Mouse (Mus musculus) activated CD4-positive, CD25-positive, alpha-beta regulatory T cell, adult 4 months (primary cell): ENCODE data around the gene Rbl2. TPM values are rescaled to one million over a fixed set of nuclear protein-coding genes. Genes with fewer than 3 reads are reported as not detected.
A peak's percentile ranks its signal among the peaks of the same experiment; 100 is the strongest.

Experiments used
- ATAC-seq: one replicate; pipeline ENCODE4 v1.8.0; 2017
- polyA plus RNA-seq, 2 experiments: library from polyadenylated mRNA; unstranded; fragments of 100-300 nt; shearing (Covaris generic); gene quantifications; one replicate each; pipeline ENCODE4 v1.2.1; 2017

The Rbl2 gene
- polyA plus RNA-seq, 2 experiments from 2014 or later, result 103 to 143 TPM

DNA sequence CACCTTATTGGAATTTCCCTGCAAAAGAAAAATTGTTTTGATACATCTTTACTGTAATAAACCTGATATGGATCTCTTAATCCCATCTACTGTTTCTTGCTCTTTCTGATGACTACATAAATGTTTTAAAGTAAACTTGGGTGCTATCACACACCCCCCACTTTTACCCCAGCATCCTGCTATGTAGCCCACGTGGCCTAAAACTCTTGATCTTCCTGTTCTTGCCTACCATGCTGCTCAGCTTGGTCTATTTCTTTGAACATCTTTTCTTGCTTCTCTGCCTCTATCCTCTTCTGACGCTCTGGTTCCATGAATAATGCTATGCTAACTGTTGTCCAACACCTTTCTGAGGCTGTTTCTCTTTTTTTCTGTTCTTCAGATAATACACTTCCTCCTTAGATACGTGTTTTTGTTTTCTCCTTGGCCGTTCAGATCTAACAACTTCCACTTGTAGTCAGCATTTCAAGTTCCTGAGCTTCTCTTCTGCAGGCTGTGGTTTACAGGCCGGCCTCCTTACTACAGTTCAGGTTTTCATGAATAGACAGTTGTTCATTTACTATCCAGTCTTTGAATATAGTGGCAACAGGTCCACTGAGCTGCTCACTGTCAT is 42.1 kb downstream of the Rbl2 start:
- peak; percentile 73 for ATAC-seq

DNA sequence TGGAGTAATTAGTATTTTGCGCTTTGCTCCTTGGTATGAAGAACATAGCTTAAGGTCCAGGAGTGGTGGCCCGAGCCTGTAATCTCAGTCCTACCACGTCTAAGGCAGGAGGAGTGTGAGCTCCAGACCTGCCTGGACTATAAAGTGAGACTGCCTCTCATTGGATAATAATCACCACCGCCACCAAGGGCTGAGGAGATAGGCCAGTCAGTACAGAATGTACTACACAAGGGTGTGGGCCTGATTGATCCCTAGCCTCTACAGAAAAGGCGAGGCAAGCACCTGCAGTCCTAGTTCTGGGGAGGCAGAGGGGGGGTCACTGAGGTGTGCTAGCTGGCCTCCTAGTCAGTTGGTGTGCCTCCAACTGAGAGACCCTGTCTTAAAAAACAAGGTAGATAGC is 44.6 kb downstream of the Rbl2 start:
- ATAC-seq, result no peak

DNA sequence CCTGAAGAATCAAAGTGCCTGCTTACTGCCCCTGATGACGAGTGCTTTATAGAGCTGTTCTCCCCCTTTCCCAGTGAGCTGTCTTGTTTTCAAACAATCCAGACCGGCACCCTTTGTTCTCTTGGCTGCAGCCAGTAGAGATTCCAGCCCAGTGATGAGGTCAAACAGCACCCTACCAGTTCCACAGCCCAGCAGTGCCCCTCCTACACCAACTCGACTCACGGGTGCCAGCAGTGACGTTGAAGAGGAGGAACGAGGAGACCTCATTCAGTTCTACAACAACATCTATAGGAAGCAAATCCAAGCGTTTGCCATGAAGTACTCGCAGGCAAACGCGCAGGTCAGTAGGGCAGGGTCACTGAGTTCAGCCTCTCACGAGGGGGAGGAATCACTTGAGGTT is 45.1 kb downstream of the Rbl2 start:
- no peak for ATAC-seq

DNA sequence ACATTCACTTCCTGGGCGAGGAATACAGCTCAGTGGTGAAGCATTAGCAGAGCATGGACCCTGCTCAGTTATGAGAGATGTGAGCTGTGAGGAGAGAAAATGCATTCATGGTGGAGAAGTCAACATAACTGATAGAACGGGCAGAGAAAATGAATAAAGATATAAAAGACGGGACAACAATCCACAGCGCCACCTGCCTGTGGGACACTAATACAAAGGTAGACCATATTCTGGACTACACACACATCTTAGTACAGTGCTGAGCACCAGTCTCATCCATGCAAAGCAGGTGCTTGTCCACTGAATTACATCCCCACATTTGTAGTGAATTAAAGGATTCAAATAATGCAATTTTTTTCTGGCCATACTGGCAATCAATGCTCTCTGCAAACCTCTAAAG is 47.7 kb downstream of the Rbl2 start:
- ATAC-seq, result no peak

DNA sequence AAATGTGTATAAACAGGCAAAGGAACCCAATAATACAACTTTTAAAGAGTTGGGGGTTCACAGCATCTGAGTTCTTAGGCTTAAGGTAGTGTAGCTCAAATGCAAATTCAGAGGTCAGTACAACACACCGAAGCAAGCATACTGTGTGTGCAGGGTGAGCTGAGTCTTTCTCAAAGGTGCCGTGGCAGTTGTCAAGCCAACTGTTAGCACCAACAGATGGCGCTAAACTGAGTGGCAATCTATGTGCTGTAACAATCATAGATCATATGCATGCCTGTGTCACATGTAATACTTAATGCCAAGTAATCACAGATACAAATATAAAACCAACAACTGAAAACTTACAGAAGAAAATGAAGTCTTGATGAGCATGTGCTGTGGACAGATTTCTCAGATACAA is 48.3 kb downstream of the Rbl2 start:
- ATAC-seq, result no peak

DNA sequence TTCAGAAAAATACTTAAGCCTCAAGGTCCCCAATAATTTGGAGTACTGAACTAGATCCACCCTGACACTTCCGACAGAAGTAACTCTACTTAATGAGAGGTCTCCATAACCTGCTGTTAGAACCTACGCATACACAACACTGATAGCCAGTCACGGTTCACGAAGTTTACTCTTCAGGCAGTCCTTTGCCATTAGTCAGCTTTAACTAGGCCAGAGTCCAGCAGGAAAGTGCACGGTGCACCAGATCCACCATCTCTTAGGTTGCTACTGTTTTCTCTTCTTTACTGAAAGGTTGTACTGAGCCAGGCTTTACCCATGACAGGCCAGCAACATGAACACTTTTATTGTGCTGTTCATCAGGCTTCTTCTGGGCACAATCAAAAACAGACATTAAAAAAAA is 54.5 kb downstream of the Rbl2 start:
- no peak for ATAC-seq

DNA sequence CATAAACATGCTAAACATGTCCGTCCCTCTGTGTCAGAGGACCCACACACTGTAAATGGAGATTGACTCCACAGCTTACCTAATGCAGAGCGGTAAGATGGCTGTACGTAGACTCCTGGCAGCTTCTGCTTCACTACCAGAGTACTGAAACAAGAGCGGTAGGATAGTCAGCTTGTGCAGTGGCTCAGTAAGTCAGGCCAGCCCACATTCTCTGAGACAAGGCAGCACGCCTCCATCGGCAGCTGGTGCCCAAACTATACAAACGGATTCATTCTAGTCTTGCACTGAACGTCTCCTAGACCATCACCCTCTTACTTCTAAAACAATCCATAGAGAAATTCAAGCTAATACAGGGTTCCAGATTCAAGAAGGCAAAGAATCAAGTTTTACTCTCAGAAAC is 56.9 kb downstream of the Rbl2 start:
- no peak for ATAC-seq

DNA sequence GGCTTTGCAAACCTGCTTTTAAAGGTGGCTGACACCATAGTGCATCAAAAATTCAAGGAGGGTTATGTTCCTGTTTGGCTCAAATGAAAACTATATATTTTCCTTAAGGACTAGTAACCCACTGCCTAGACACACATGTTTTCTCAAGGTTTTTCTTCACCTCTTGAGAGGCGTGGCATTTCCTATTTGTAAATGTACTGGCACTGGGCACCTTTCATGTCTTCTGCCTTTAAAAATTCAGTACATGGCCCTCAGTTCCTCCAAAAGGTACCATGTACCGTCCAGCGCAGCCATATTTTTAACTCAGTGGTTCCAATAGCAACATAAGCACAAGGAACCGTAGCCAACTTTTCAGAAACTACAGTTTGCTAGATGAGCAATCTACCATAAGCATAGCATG is 62.9 kb downstream of the Rbl2 start:
- no peak for ATAC-seq

DNA sequence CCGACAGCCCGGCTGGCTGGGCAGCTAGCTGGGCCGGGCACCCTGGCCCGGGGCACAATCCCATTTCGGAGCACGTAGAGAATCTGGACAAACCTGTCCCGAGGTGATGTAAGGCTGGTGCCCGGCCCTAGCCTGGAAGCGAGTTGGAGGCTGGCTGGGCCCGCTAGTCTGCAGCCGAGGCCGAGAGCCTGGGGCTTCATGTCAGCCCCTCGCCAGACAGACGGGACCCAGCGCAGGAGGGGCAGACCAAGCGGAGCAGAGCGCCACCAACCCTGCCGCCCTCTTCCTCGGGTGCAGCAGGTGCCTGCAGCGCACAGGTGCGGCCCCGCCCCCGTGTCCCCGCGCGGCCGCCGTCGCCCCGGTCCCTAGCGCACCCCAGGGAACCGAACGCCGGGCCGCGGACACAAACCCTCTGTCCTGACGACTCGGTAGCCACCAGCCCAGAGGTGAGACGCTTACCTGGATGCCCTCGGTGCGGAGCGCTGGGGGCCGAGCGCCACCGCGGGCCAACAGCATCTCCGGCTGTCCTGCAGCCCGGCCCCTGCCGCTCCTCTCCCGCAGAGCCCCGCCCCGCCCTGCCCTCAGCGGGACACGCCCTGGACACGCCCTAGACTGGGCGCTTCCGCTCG is 63.7 kb downstream of the Rbl2 start:
- ATAC-seq, result peak; percentile 47

DNA sequence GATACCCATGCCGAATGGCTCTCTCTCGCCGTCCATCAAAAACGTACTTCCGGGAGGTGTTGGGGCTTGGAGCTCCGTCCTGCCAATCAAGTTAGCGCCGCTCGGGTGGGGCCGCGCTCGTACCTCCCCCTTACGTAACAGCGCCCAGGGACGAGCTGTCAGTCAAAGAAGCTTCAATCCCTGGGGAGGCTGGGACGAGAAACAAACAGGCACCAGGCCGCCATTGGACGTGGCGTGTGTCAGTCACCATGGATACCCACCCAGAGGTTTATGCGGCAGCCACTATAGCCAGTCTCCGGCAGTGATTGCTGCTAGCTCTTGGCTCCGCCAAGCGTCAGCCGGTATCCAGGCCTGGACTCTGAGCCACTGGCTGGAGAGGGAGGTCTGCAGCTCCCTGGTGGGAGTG is 64.2 kb downstream of the Rbl2 start:
- peak; percentile 96 for ATAC-seq

DNA sequence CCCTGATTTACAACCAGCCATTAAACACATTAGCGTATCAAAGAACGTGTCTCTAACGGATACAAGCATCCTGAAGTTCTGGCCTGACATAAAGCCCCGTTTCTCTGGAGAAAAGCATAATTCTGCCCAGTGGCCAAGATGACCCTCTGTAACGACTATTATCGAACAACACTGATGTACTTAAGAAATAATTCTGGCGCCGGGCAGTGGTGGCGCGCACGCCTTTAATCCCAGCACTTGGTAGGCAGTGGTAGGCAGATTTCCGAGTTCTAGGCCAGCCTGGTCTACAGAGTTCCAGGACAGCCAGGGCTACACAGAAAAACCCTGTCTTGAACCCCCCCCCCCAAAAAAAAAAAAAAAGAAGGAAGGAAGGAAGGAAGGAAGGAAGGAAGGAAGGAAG is 64.8 kb downstream of the Rbl2 start:
- no peak for ATAC-seq

DNA sequence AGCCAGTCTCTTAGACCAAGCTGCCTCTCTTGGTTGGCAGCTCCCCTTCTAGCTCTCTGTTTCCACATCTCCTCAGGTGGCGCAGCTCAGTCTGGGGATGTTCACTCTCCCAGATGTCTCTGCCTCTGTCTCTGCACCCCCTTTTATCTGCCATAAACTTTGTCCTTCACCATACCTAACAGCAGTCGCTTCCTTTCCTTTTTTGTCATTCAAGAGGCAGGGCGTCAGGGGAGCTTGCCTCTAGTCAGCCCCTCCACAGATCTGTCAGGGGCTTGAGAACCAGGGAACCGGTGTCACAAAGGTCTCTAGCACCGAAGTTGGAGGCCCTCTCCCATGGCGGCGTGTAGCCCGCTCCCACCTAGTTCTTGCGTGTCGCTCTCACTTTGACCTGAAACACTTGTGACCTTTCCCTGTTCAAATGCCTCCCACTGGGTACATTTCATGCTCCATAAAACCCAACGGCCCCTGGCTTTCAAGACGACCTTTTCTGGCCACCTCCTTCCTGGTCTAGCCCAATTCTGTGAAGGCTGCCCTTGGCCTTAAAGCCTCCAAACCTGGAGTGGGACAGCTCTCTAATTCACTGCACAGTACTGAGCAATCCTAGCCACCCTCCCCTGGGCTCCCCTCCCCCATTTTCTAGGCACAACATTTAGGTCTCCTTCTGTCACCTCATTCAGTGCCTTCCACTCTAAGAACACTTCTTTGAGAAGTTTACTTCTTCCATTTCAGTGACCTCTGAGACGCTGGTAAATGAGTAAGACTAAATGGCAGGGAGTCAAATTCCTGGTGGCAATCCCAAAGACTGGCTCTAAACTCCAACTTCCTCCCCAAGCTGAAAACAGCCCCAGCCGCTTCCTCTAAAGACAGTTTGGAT is 65.7 kb downstream of the Rbl2 start:
- ATAC-seq, result no peak

DNA sequence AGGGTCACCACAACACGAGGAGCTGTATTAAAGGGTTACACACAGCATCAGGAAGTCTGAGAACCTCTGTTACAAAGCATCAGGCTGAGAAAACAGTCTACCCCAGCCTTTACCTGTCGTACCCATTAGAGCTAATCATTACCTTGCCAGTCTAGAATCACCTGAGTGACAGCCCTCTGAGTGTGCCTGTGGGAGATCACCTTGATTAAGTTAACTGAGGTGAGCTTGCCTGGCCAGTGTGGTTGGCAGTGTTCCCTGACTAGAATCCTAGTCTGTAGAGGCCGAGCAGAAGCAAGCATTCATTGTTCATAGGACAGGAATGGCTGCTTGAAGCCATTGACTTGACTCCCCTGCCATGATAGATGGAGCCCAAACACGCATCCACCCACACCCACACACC is 71.0 kb downstream of the Rbl2 start:
- ATAC-seq, result no peak

DNA sequence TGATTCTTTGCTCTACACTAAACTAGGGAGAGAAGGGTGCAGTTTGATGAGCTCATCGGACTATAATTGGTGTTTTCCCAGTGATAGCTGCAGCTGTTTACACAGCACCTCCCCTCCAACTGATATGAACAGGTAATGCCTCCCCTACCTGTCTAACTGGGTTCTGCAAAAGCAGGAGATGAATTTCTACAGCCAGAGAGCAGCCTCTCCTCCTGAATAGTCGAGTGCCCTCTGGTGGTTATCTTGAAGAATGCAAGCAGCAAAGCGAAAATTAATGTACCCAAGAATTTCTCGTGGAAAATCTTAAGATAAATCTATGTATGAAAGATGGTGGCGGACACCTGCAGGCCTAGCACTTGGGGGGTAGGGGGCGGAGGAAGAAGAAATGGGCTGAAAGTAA is 77.9 kb downstream of the Rbl2 start:
- no peak for ATAC-seq

DNA sequence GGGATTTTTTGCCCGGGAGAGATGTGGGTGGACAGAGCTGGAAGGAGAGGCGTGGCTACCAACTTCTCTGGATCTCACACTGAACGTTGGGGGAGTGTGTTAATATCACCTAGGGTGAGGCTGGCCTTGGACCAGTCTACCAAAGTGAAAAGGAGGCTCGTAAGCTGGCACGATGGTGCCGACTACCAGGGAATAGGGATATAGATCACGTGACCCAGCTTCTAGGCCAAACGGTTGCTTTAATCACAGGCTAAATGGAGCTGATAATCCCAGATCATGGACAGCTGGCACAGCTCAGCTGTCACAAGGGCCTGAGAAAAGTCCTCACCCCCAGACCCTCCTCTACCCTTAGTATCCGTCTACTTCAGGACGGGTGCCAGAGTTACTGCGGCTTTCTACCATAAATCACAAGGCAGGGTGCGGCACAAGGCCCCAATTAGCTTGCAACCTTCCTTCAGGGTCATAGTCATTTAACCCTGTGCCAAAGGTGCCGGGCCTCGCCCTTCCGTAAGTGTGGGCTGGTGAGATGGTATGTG is 78.9 kb downstream of the Rbl2 start:
- ATAC-seq, result no peak

DNA sequence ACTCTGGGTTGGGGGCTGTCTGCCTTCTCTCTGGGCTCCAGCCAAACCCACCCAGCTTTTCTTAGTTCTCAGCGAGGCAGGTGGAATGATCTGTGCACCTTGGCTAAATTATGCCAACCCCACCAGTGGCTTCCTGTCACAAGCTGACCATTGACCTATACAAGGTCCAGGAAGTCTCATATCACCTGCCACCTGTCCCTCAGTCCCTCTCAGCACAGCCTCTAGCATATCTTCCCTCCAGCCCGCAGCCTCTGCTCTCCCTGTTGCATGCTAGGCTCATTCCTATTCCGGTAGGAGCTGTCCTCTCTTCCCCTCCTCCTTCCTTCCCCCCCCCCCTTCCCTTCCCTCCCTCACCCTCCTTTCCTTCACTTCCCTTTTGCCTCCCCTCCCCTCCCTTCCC is 79.4 kb downstream of the Rbl2 start:
- ATAC-seq, result no peak

DNA sequence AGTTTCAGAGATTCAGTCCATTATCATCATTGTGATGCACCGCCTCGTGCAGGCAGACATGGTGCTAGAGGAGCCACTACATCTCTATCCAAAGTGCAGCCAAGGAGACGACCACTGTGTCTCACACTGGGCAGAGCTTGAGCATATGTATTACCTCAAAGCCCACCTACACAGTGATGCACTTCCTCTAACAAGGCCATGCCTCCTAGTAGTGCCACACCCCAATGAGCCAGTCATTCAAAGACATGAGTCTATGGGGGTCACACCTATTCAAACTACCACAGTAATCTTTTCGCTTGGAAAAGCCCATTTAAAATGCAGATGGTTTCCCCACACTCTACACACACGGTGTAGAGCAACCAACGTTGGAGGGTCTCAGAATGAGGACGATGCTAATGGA is 81.7 kb downstream of the Rbl2 start:
- ATAC-seq, result no peak

DNA sequence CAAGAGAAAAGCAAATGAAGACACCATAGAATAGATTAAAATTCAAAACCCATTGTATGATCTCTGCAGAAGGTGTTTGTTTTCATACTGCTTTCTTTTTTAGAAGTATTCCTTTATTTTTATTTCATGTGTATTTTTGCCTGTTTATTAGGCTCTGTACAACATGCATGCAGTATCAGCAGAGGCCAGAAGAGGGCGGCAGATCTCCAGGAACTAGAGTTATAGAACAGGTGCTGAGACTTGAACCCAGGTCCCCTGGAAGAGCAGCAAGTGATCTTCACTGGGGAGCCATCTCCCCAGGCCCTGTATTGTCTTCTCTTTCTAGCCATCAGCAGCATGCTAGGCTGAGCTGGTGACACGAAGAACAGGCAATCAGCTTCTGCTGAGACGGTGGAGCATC is 84.0 kb downstream of the Rbl2 start:
- ATAC-seq, result no peak

DNA sequence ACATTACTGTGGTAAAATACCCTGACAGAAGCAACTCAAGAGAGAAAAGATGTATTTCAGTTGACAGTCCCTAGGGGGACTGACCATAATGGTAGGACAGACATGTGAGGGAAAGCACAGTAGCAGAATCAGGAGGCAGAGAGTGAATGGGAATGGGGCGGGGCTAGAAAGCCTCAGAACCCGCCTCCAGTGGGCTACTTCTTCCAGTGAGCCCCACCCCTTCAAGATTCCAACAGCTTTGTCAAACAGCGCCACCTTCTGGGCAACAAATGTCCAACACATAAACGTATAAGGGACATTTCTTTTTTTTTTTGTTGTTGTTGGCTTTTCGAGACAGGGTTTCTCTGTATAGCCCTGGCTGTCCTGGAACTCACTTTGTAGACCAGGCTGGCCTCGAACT is 84.7 kb downstream of the Rbl2 start:
- ATAC-seq, result no peak

DNA sequence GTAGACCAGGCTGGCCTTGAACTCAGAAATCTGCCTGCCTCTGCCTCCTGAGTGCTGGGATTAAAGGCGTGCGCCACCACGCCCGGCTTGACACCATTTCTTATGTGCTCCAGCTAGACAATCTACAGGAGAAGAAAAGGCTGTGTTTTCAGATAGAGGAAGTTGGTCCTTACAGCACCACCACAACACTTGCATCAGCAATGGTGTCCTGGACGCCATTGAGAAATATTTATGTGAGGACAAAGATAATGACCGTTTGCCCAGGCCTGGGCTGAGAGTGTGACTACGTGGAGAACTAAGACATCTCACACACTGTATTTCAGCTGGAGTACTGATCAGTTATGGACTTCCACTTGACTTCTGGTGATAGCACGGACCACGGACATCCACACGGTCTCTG is 88.8 kb downstream of the Rbl2 start:
- no peak for ATAC-seq

DNA sequence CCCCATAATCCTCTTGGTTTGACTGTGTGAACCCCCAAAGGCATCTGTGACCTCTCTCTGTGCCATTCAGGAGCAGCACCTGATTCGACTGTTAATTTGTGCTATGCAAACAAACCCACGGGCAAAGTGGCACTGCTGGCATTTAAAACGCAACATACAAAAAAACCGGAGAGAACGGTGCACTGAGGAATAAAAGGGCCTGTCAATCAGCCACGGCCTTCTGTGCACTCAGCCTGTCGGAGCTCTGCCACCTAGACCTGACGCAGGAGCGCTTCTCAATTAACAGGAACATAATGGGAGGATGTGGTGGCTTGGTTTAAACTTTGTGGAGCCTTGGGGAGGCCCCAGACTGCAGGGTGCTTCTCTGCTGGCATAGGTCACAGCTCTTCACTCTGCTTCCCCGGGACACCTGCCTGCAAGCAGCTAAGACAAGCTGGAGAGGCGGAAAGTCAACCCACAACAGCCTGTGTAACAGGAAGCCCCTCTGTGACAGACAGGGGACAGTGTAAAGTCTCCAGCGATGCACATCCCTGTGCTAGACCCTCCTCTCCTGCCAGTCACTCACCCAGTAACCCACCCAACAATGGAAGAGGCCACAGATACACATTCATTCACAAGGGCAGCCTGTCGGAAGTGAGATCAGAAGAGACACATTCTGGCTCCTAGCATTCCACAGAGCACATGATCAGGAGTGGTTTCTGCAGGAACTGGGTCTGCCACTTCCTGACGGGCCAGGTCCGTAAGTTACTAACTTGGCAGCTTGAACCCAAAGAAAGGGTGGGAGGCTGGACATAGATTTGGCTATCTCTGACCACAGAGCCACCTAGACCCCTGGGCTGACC is 90.3 kb downstream of the Rbl2 start:
- ATAC-seq, result peak; percentile 87

DNA sequence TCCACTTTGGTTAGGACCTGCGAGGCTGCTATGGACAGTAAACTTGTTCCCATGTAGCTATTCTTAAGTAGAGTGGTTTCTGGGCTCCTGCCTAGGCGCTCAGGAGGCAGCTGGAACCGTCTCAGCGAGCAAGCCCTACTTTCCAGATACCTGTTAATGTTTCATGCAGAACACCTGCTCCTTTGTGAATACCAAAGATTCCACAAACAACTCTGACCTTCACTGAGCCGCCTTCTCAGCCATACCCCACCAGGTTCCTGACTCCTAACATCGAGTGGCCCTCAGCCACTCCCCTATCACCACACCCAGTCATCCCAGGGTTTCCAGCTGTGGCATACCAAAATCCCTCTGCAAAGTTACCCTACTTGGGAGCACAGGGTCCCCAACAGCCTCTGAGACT is 100.3 kb downstream of the Rbl2 start:
- no peak for ATAC-seq

DNA sequence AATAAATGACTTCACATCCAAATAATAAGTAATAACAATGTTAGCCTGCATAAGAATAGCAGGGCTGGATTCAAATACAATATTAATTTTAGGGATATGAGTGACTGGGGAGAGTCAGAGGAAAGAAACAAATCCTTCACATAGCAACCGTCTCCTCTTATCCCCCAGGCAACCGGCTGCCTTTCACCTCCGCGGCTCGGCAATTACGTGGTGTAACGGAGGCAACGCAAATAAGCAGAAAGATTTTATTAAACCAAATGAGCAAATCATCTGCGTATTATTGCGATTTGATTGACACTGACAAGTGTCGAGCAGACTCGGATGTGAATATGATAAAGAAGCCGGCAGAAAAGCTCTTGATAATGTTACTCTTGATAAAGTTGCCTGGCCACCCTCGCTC is 101.1 kb downstream of the Rbl2 start:
- ATAC-seq, result no peak
